Mouse (Mus musculus): Measurements from ENCODE around the gene Ccdc96. TPM values are rescaled to one million over a fixed set of nuclear protein-coding genes. Genes with fewer than 3 reads are reported as not detected.

The Ccdc96 gene
- polyA plus RNA-seq, 1 experiment from 2014 or later = 0.15 TPM

DNA sequence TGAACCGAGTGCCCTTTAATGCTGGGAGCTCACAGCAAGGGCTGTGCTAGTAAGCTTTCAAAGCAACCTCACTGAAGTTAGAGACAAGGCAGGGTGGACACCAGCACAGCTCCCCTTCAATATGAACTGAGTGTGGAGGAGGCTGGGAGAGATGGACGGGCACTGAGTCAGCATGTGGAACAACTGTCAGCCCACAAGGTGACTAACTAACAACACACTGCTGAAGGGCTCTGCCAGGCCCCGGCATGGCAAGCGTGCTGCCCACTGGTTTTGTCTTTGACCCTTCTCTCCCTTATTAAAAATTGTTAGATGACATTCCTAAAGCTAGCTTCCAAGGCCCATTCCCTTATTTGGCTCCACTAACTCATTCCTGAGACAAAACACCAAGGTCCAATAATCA, 26.7 kb upstream of the Ccdc96 start:
- no peak overlapping the region for H3K4me2 ChIP-seq (replicated peaks)
- 80% methylated on average over 4 of the region's 4 CpGs for WGBS
- no peaks in the 10 kb centered on the region for H3K4me1 ChIP-seq
- no peak overlapping the region for H3K4me3 ChIP-seq
- H3K9me3 ChIP-seq = no peaks in the 10 kb centered on the region
- no peaks in the 10 kb centered on the region for H3K36me3 ChIP-seq
- no peak overlapping the region for H3K27ac ChIP-seq
- no peak overlapping the region for H3K9ac ChIP-seq
- no peak for ATAC-seq (ENCODE audit: low FRiP score, low read depth)
- peaks cover 4% of the 10 kb centered on the region; the same call in 1 of the 2 replicates for H3K27me3 ChIP-seq

DNA sequence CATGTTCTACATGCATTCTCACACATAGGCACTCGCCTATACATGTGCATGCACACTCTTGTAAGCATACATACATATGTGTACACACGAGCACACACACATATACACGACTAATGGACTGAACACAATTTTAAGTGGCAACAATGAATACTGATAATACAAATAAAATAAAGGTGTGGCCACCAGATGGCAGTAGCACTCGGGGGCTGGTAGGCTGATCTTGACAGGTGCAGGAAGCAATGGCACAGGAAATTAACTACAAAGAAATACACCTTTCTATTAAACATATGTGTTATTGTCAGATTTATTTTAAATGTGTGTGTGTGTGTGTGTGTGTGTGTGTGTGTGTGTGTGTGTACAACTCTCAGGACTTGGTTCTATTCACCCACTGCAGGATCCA, 25.5 kb upstream of the Ccdc96 start:
- Histone ChIP-seq H3K4me3 (no peak overlapping the region), H3K9ac (no peak overlapping the region), H3K27ac (no peak overlapping the region), H3K27me3 (peaks cover 4% of the 10 kb centered on the region; the same call in 1 of the 2 replicates), H3K36me3 (no peaks in the 10 kb centered on the region), H3K9me3 (no peaks in the 10 kb centered on the region), H3K4me1 (peaks cover 2% of the 10 kb centered on the region; the same call in 1 of the 2 replicates), H3K4me2 (replicated peaks) (no peak overlapping the region)
- no peak for ATAC-seq (ENCODE audit: low FRiP score, low read depth)
- WGBS = 20% methylated on average over 4 of the region's 4 CpGs

DNA sequence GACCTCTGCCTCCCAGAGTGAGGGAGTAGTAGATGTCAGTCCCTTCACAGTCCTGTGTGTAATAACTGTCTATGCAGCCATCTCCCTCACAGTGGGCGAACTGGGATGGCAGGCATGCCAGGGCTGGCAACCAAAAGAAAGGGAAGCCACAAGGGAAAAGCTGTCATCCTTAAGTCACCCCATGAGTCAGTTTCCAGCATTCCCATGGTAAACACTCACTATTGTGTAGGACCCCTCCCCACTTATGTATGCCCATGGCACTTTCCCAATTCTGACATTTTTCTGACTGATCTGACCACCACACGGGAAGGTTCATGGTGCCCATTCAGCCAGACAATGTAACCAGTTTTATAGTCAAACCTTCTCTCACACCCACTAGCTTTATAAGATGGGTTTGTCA, 23.7 kb upstream of the Ccdc96 start:
- H3K4me3 ChIP-seq = no peak overlapping the region
- peaks cover 9% of the 10 kb centered on the region for H3K4me1 ChIP-seq
- whole genome bisulfite sequencing = 89% methylated on average over 2 of the region's 2 CpGs
- no peak overlapping the region for H3K27ac ChIP-seq
- peaks cover 4% of the 10 kb centered on the region; the same call in 1 of the 2 replicates for H3K27me3 ChIP-seq
- H3K4me2 ChIP-seq (replicated peaks) = no peak overlapping the region
- no peaks in the 10 kb centered on the region for H3K36me3 ChIP-seq
- no peak overlapping the region for H3K9ac ChIP-seq
- no peak for ATAC-seq (ENCODE audit: low FRiP score, low read depth)
- H3K9me3 ChIP-seq = no peaks in the 10 kb centered on the region

DNA sequence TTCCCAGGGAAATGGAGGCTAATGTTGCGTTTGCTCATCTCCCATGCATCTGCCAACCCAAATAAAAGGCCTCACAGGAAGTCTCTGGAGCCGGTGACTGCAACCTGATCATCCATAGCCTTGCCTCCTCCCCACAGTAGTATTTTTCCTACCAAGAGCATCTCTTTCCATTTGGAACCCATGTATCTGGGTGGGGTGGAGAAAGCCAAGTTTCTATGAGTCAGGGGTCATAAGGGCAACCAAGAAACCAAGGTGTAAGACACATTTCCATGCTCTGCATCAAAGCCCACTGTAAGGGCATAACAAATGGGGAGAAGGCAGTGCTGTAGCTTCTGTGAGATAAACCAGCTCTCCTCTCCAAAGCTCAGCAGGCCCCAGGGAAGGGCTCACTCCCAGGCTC, 23.2 kb upstream of the Ccdc96 start:
- Histone ChIP-seq H3K4me3 (no peak overlapping the region), H3K4me2 (replicated peaks) (no peak overlapping the region), H3K4me1 (peaks cover 14% of the 10 kb centered on the region), H3K27me3 (0 out of 2 replicates have a peak, but pooled peaks cover 4% of the 10 kb centered on the region), H3K27ac (no peak overlapping the region), H3K9ac (0 out of 2 replicates have a peak overlapping the region, but pooled peaks have one; percentile 25), H3K36me3 (no peaks in the 10 kb centered on the region), H3K9me3 (no peaks in the 10 kb centered on the region)
- no peak for ATAC-seq (ENCODE audit: low FRiP score, low read depth)
- 68% methylated on average over 2 of the region's 2 CpGs for WGBS

DNA sequence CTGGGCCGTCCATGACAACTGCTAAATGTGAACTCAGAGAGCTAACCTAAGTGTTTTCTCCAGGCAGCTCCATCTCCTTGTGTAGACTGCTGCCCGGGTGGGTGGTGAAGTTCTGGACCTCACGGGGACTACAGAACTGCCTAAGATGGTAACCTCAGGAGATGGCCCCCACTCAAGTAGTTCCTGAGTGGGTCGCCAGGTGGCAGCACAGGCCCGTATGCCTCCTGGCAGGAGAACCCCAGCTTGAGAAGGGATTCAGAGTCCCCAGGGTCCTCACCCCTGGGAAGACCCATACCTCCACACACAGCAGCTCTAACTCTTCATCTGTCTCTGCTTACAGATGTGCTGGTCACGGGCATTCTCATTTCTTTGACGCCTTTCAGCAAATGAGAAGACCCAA, 21.6 kb upstream of the Ccdc96 start:
- Histone ChIP-seq H3K9ac (no peak overlapping the region), H3K9me3 (no peaks in the 10 kb centered on the region), H3K4me3 (no peak overlapping the region), H3K4me2 (replicated peaks) (no peak overlapping the region), H3K36me3 (no peaks in the 10 kb centered on the region), H3K27ac (no peak overlapping the region), H3K27me3 (no peaks in the 10 kb centered on the region), H3K4me1 (peaks cover 18% of the 10 kb centered on the region)
- no peak for ATAC-seq (ENCODE audit: low FRiP score, low read depth)
- WGBS = 16% methylated on average over 7 of the region's 7 CpGs

DNA sequence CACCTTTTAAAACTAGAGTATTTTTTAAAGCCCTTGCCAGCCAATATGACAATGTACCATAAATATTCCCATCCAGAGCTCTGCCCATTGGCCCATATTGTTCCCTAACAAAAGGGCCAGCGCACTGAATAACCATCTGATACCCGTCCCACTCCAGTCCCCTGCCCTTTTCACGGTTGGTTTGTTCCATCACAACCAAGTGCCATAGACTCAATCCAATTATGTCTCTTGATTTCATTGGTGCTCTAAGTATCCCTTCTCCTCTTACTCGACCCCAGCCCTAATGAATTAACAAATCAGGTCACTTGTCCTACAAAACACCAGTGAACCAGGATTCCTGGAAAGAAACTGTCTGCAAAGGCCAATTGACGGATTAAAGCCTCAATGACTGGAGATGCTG, 21.0 kb upstream of the Ccdc96 start:
- no peak overlapping the region for H3K9ac ChIP-seq
- no peak overlapping the region for H3K27ac ChIP-seq
- H3K9me3 ChIP-seq = no peaks in the 10 kb centered on the region
- H3K27me3 ChIP-seq = no peaks in the 10 kb centered on the region
- ATAC-seq (ENCODE audit: low FRiP score, low read depth) = no peak
- no peak overlapping the region for H3K4me3 ChIP-seq
- no peak overlapping the region for H3K4me2 ChIP-seq (replicated peaks)
- H3K36me3 ChIP-seq = 0 out of 2 replicates have a peak, but pooled peaks cover 3% of the 10 kb centered on the region
- H3K4me1 ChIP-seq = peaks cover 18% of the 10 kb centered on the region
- WGBS = 52% methylated on average over 5 of the region's 5 CpGs

DNA sequence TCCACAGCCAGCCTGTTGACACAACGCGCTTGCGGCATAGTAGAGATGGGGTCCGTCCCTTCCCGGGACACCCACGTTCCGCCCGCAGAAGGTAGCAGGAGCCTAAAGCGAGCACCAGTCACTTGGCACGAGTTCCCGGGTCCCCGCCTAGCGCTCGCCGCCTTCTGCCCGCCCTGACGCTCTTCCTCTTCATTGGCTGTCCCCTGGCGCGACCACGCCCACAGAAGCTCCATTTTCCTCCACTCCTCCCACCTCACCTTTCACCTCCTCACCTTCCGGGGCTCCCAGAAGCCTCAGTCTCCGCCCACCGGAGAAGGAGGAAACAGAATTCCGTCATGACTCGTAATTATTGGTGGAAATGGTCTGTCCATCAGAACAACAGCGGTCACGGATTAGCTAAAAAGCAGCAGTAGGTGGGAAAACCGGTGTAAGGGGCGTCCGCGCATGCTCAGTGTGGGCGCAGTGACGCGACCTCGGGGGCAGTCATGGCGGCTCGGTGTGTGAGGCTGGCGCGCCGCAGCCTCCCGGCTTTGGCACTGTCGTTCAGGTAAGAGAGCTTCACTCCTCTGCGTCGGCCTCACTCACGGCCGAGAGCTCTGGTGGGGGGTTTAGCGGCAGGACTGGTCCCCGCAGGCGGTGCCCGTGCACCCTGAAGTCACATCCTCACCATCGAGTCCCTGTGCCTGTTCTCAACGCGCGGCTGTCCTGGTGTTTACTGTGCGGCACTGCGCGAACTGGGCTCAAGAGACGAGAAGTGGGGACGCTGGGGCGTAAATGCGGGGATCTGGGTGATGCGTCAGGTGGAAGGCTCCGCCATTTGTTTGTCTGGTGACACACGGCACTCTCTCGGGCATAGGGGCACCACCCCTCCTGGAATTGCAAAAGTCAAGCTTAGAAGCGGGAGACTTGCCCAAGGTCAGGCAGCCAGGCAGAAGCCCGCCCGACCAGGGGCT, 19.4 kb upstream of the Ccdc96 start, which contains the start of gene Grpel1:
Gene Grpel1 (plus strand): TSS at position 290 of the 953 bp plus-strand sequence.
- under 1% methylated on average over 68 of the region's 68 CpGs for WGBS
- H3K9ac ChIP-seq = peak within 1 kb of the TSS; percentile 91
- H3K27ac ChIP-seq = peak within 1 kb of the TSS; percentile 72
- peaks cover 18% of the 10 kb centered on the region for H3K4me1 ChIP-seq
- no peaks in the 10 kb centered on the region for H3K9me3 ChIP-seq
- ATAC-seq (ENCODE audit: low FRiP score, low read depth) = peak; percentile 97
- peak within 1 kb of the TSS; percentile 99 for H3K4me2 ChIP-seq (replicated peaks)
- no peaks in the 10 kb centered on the region for H3K27me3 ChIP-seq
- H3K36me3 ChIP-seq = peaks cover 19% of the 10 kb centered on the region
- peak within 1 kb of the TSS; percentile 99 for H3K4me3 ChIP-seq

DNA sequence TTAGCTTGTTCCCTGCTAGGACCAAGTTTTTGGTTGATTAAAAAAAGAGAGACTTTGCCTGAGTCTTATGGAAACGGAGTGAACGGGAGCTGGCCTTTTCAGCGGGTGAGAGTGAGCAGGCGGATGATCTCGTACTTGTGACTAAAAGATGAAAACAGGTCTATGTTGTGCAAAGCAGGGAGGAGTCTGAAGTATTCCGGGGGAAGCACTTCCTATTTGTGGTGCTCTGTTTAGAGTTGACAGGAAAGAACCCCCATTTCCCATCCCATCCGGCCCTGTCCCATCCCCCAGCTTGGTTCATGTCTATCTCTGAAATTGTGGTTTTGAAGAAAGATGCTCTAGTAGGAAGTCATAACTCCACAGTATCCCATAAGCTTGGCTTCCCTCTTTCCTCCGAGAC, 18.5 kb upstream of the Ccdc96 start:
- Histone ChIP-seq H3K4me3 (peak overlapping the region; percentile 99), H3K9ac (peak overlapping the region; percentile 91), H3K36me3 (peaks cover 28% of the 10 kb centered on the region), H3K27me3 (no peaks in the 10 kb centered on the region), H3K9me3 (no peaks in the 10 kb centered on the region), H3K27ac (no peak overlapping the region), H3K4me2 (replicated peaks) (peak overlapping the region; percentile 99), H3K4me1 (peaks cover 18% of the 10 kb centered on the region)
- WGBS = 33% methylated on average over 8 of the region's 8 CpGs
- ATAC-seq (ENCODE audit: low FRiP score, low read depth) = no peak

DNA sequence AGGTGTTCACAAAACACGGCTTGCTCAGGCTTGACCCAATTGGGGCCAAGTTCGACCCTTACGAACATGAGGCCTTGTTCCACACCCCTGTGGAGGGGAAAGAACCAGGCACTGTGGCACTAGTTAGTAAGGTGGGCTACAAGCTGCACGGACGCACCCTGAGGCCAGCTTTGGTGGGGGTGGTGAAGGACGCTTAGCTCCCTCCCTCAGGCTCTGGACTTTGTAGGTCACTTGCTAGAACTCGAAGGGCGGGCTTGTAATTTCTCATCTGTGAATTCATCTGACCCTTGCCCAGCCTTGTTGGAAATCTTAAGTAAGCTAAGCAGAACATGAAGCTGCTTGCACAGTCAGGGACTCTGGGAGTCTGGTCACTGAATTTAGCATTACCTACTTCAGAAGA, 13.2 kb upstream of the Ccdc96 start:
- Histone ChIP-seq H3K27ac (no peak overlapping the region), H3K27me3 (no peaks in the 10 kb centered on the region), H3K4me3 (no peak overlapping the region), H3K36me3 (peaks cover 71% of the 10 kb centered on the region), H3K9ac (no peak overlapping the region), H3K9me3 (no peaks in the 10 kb centered on the region), H3K4me2 (replicated peaks) (no peak overlapping the region), H3K4me1 (peaks cover 4% of the 10 kb centered on the region)
- WGBS = 95% methylated on average over 8 of the region's 8 CpGs
- no peak for ATAC-seq (ENCODE audit: low FRiP score, low read depth)

DNA sequence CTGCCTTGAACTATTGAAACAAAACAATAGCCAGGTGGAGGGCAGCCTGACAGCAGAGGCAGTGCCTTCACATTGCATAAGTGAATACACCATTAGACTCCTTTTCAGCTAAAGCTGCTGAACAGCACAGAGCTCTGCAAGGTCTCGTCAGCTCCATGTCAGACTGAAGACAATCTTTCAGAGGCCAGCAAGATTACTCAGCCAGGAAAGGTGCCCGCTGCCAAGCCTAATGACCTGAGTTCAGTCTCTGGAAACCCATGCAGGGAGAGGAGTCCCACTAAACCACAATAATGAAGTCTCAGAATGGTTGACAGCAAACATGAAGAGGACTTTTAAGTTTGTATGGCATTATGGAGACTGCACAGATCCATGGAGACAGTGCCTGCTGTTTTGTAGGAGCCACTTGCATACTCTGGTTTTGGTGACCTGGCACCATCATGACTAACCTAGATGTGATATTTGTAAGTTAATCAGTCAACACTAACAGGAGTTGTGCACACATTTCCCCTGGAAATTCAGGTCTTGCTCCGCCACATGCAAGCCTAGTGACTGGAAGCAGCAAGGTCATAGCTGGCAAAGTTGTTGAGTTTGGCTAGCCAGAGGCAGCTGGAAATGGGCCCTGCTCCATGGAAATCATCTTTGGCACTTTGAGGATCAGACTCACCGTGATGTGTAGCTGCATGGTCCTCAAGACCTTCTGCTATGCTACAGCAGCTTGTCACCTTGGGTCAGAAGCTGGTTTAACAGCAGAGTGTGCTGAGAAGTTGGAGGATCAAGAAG, 11.3 kb upstream of the Ccdc96 start:
- 89% methylated on average over 4 of the region's 4 CpGs for WGBS
- Histone ChIP-seq H3K4me3 (no peak overlapping the region), H3K4me2 (replicated peaks) (no peak overlapping the region), H3K9ac (no peak overlapping the region), H3K27ac (no peak overlapping the region), H3K4me1 (no peaks in the 10 kb centered on the region), H3K9me3 (no peaks in the 10 kb centered on the region), H3K36me3 (peaks cover 79% of the 10 kb centered on the region), H3K27me3 (no peaks in the 10 kb centered on the region)
- ATAC-seq (ENCODE audit: low FRiP score, low read depth) = no peak

DNA sequence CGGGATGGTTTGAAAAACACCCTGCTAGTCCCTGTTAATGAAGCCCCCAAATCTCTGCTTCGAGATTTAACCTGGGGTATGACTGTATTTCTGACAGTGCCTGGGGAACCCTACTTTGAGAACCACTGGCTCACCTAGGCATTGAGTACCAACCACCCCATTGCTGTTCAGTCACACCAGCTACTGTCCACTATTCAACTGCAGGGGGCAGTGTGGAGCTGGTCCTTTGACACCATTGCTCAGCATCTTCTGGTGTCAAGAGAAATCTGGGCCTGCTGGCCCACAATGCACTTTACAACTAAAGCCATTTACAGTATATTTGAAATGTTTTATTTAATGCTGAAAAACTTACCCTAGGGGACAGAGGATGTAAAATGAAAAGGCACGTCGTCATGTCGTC, 10.1 kb upstream of the Ccdc96 start:
- WGBS = 84% methylated on average over 5 of the region's 5 CpGs
- Histone ChIP-seq H3K4me1 (no peaks in the 10 kb centered on the region), H3K9ac (no peak overlapping the region), H3K9me3 (no peaks in the 10 kb centered on the region), H3K4me2 (replicated peaks) (no peak overlapping the region), H3K4me3 (no peak overlapping the region), H3K27me3 (no peaks in the 10 kb centered on the region), H3K27ac (no peak overlapping the region), H3K36me3 (peaks cover 67% of the 10 kb centered on the region)
- no peak; the same call in 1 of the 2 replicates for ATAC-seq (ENCODE audit: low FRiP score, low read depth)

DNA sequence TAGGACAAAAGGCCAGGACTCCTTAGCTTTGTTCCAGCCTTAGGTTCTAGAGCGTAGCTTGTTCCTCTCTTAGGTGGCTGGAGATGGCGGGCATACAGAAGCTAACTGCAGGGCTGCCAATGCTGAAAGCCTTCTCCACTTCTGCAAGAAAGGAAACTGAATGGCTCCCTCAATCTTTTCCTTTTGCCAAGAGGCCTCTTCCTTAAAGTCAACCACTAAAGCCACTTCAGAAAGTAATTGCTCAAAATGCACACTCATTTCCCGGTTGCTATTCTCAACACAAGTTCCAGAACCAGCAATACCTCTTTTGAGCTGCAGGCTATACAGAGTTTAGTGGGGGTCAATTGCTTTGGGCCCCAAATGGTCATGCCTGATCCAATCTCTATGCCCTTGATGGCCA, 6.9 kb upstream of the Ccdc96 start:
- H3K4me1 ChIP-seq = peaks cover 11% of the 10 kb centered on the region
- H3K9ac ChIP-seq = no peak overlapping the region
- H3K27me3 ChIP-seq = no peaks in the 10 kb centered on the region
- 82% methylated on average over 3 of the region's 3 CpGs for WGBS
- H3K4me3 ChIP-seq = no peak overlapping the region
- no peak overlapping the region for H3K4me2 ChIP-seq (replicated peaks)
- no peaks in the 10 kb centered on the region for H3K9me3 ChIP-seq
- H3K27ac ChIP-seq = no peak overlapping the region
- peaks cover 40% of the 10 kb centered on the region for H3K36me3 ChIP-seq
- no peak for ATAC-seq (ENCODE audit: low FRiP score, low read depth)

Measured in limb, embryonic 13.5 days (tissue).